Mouse (Mus musculus): ENCODE measurements around the gene Reps2. TPM values are rescaled to one million over a fixed set of nuclear protein-coding genes. Genes with fewer than 3 reads are reported as not detected.
A peak's percentile ranks its signal among the peaks of the same experiment; 100 is the strongest.

Reps2 gene
- polyA plus RNA-seq, 1 experiment from 2014 or later, result 0.60 TPM

- no peak overlapping the region for H3K9ac ChIP-seq (ENCODE audit: low read depth, low read length)
Measured at GRCm38 (mm10) chrX:162455364-162455763, 188.1 kb downstream of the Reps2 start.

DNA sequence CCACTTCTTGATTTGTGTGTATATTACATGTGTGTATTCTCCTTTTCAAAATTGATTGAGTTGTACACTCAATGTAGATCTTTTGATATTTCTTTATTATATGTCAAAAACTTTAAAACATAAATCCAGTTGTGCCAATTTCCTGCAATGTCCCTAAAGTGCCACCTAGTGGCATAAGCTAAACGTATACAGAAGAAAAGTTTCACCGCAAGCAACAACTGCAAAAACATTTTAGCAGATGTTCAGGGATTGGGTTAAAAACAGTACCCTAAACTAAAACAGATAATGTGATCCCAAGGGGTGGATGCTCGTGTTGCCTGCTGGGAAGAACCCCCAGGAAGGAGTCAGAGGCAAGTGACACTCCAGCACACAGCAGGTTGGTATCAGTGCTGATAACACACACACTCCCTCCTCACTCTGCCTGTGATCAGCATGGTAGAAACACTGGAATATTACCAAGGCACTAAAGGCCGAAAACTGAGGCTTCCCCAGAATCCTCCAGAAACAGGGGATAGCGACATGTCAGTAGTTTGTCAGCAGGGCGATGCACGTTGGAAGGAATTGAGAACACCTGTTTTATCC lies 189.5 kb downstream of the Reps2 start:
- Histone ChIP-seq H3K9ac (ENCODE audit: low read depth, low read length) (no peak overlapping the region), H3K4me1 (replicated peaks; ENCODE audit: control insufficient read depth, insufficient read depth, low read length) (no peaks in the 10 kb centered on the region), H3K27ac (ENCODE audit: low read depth, low read length) (no peak overlapping the region), H3K9me3 (ENCODE audit: control insufficient read depth) (no peaks in the 10 kb centered on the region), H3K4me3 (ENCODE audit: low read depth, low read length) (no peak overlapping the region), H3K27me3 (replicated peaks; ENCODE audit: control insufficient read depth, insufficient read depth, low read length) (no peaks in the 10 kb centered on the region), H3K36me3 (ENCODE audit: control insufficient read depth, insufficient read depth) (no peaks in the 10 kb centered on the region), H3K4me2 (replicated peaks; ENCODE audit: low read depth) (no peak overlapping the region)
- whole genome bisulfite sequencing, result 66% methylated on average over 7 of the region's 7 CpGs
- peak; percentile 64 for TF ChIP-seq CTCF (IDR thresholded peaks at IDR 0.05; ENCODE audit: low read depth)
- no peak for ATAC-seq

More at GRCm38 (mm10) chrX:162455364-162455763, 188.1 kb downstream of the Reps2 start:
- Histone ChIP-seq H3K36me3 (ENCODE audit: control insufficient read depth, insufficient read depth) (no peaks in the 10 kb centered on the region), H3K4me2 (replicated peaks; ENCODE audit: low read depth) (no peak overlapping the region), H3K4me1 (replicated peaks; ENCODE audit: control insufficient read depth, insufficient read depth, low read length) (no peaks in the 10 kb centered on the region), H3K27ac (ENCODE audit: low read depth, low read length) (no peak overlapping the region), H3K9me3 (ENCODE audit: control insufficient read depth) (no peaks in the 10 kb centered on the region), H3K4me3 (ENCODE audit: low read depth, low read length) (no peak overlapping the region), H3K27me3 (replicated peaks; ENCODE audit: control insufficient read depth, insufficient read depth, low read length) (no peaks in the 10 kb centered on the region)
- no peak for ATAC-seq
- TF ChIP-seq CTCF (IDR thresholded peaks at IDR 0.05; ENCODE audit: low read depth), result no peak
- 84% methylated on average over 1 of the region's 1 CpGs for WGBS

- H3K9ac ChIP-seq (ENCODE audit: low read depth, low read length), result no peak overlapping the region
- no peak for ATAC-seq
- H3K4me1 ChIP-seq (replicated peaks; ENCODE audit: control insufficient read depth, insufficient read depth, low read length), result no peaks in the 10 kb centered on the region
- H3K27ac ChIP-seq (ENCODE audit: low read depth, low read length), result no peak overlapping the region
- no peak overlapping the region for H3K4me2 ChIP-seq (replicated peaks; ENCODE audit: low read depth)
- no peaks in the 10 kb centered on the region for H3K36me3 ChIP-seq (ENCODE audit: control insufficient read depth, insufficient read depth)
- H3K27me3 ChIP-seq (replicated peaks; ENCODE audit: control insufficient read depth, insufficient read depth, low read length), result no peaks in the 10 kb centered on the region
- no peaks in the 10 kb centered on the region for H3K9me3 ChIP-seq (ENCODE audit: control insufficient read depth)
- TF ChIP-seq CTCF (IDR thresholded peaks at IDR 0.05; ENCODE audit: low read depth), result no peak
- H3K4me3 ChIP-seq (ENCODE audit: low read depth, low read length), result no peak overlapping the region
Measured at GRCm38 (mm10) chrX:162452642-162453041, 190.8 kb downstream of the Reps2 start.

- Histone ChIP-seq H3K27me3 (replicated peaks; ENCODE audit: control insufficient read depth, insufficient read depth, low read length) (no peaks in the 10 kb centered on the region), H3K9ac (ENCODE audit: low read depth, low read length) (no peak overlapping the region), H3K36me3 (ENCODE audit: control insufficient read depth, insufficient read depth) (no peaks in the 10 kb centered on the region), H3K4me3 (ENCODE audit: low read depth, low read length) (no peak overlapping the region), H3K4me1 (replicated peaks; ENCODE audit: control insufficient read depth, insufficient read depth, low read length) (no peaks in the 10 kb centered on the region), H3K9me3 (ENCODE audit: control insufficient read depth) (no peaks in the 10 kb centered on the region), H3K4me2 (replicated peaks; ENCODE audit: low read depth) (no peak overlapping the region), H3K27ac (ENCODE audit: low read depth, low read length) (no peak overlapping the region)
- no peak for TF ChIP-seq CTCF (IDR thresholded peaks at IDR 0.05; ENCODE audit: low read depth)
- WGBS, result 77% methylated on average over 6 of the region's 6 CpGs
- no peak for ATAC-seq
Measured at GRCm38 (mm10) chrX:162447974-162448373, 195.5 kb downstream of the Reps2 start.

DNA sequence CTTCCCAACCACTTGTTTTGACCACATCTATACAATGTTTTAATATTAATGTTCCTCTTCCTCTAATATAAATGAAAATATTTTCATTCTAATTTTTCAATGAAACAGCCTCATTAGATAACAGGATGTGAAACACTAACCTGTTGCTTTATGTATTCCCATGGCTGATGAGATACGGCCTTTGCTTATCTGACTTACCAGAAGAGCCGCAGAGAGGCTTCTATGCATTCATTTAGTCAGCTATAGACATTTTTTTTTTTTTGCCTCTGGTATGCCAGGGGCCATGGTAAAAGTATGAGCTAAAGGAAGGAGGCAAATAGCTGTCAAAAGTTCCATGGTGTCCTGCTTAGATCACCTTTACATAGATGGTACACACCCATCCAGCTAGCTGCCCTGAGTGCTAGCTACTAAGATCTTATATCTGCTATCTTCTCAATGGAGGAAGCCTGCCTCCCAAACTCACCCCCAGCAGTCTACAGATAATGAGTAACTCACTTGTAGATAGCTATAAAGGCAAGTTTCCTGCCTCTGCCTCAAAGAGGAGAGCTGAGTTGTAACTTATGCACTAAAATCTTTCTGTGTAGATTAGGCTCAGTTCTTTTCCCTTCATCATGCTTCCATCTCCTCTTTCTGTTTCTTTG lies 196.7 kb downstream of the Reps2 start:
- Histone ChIP-seq H3K9me3 (ENCODE audit: control insufficient read depth) (no peaks in the 10 kb centered on the region), H3K36me3 (ENCODE audit: control insufficient read depth, insufficient read depth) (no peaks in the 10 kb centered on the region), H3K4me3 (ENCODE audit: low read depth, low read length) (no peak overlapping the region), H3K9ac (ENCODE audit: low read depth, low read length) (no peak overlapping the region), H3K27me3 (replicated peaks; ENCODE audit: control insufficient read depth, insufficient read depth, low read length) (no peaks in the 10 kb centered on the region), H3K4me1 (replicated peaks; ENCODE audit: control insufficient read depth, insufficient read depth, low read length) (no peaks in the 10 kb centered on the region), H3K27ac (ENCODE audit: low read depth, low read length) (no peak overlapping the region), H3K4me2 (replicated peaks; ENCODE audit: low read depth) (no peak overlapping the region)
- ATAC-seq, result no peak
- 87% methylated on average over 2 of the region's 2 CpGs for WGBS
- TF ChIP-seq CTCF (IDR thresholded peaks at IDR 0.05; ENCODE audit: low read depth), result no peak

- H3K9ac ChIP-seq (ENCODE audit: low read depth, low read length), result no peak overlapping the region
- H3K4me3 ChIP-seq (ENCODE audit: low read depth, low read length), result no peak overlapping the region
- no peaks in the 10 kb centered on the region for H3K4me1 ChIP-seq (replicated peaks; ENCODE audit: control insufficient read depth, insufficient read depth, low read length)
- no peak overlapping the region for H3K4me2 ChIP-seq (replicated peaks; ENCODE audit: low read depth)
- H3K27ac ChIP-seq (ENCODE audit: low read depth, low read length), result no peak overlapping the region
- no peak for ATAC-seq
- no peak for TF ChIP-seq CTCF (IDR thresholded peaks at IDR 0.05; ENCODE audit: low read depth)
- no peaks in the 10 kb centered on the region for H3K9me3 ChIP-seq (ENCODE audit: control insufficient read depth)
- H3K36me3 ChIP-seq (ENCODE audit: control insufficient read depth, insufficient read depth), result no peaks in the 10 kb centered on the region
- WGBS, result 63% methylated on average over 1 of the region's 1 CpGs
- no peaks in the 10 kb centered on the region for H3K27me3 ChIP-seq (replicated peaks; ENCODE audit: control insufficient read depth, insufficient read depth, low read length)
Measured at GRCm38 (mm10) chrX:162443387-162443786, 200.1 kb downstream of the Reps2 start.

Measured in intestine, postnatal 0 days (tissue).